Mouse (Mus musculus): ENCODE measurements around the gene Muc20. TPM values are rescaled to one million over a fixed set of nuclear protein-coding genes. Genes with fewer than 3 reads are reported as not detected.

The Muc20 gene
- polyA plus RNA-seq, 1 experiment from 2014 or later, result not detected

GRCm38 (mm10) chr16:32814539-32814938 lies 17.3 kb upstream of the Muc20 start:
- H3K4me1 ChIP-seq (replicated peaks), result peaks cover 9% of the 10 kb centered on the region
- ATAC-seq, result 0 out of 2 replicates have a peak, but pooled peaks have one; percentile 4
- peak overlapping the region; percentile 51 for H3K4me2 ChIP-seq (replicated peaks)
- peak overlapping the region; percentile 25 for H3K4me3 ChIP-seq (replicated peaks)
- H3K27ac ChIP-seq, result no peak overlapping the region
- 29% methylated on average over 14 of the region's 14 CpGs for WGBS
- no peaks in the 10 kb centered on the region for H3K9me3 ChIP-seq
- no peak overlapping the region for H3K9ac ChIP-seq (replicated peaks)
- H3K36me3 ChIP-seq, result no peaks in the 10 kb centered on the region
- 0 out of 2 replicates have a peak, but pooled peaks cover 3% of the 10 kb centered on the region for H3K27me3 ChIP-seq

- ATAC-seq, result no peak
- no peak overlapping the region for H3K4me3 ChIP-seq (replicated peaks)
- 0 out of 2 replicates have a peak, but pooled peaks cover 3% of the 10 kb centered on the region for H3K27me3 ChIP-seq
- H3K27ac ChIP-seq, result no peak overlapping the region
- no peaks in the 10 kb centered on the region for H3K9me3 ChIP-seq
- H3K36me3 ChIP-seq, result no peaks in the 10 kb centered on the region
- H3K4me2 ChIP-seq (replicated peaks), result no peak overlapping the region
- WGBS, result 73% methylated on average over 3 of the region's 3 CpGs
- no peak overlapping the region for H3K9ac ChIP-seq (replicated peaks)
- H3K4me1 ChIP-seq (replicated peaks), result peaks cover 9% of the 10 kb centered on the region
Measured at GRCm38 (mm10) chr16:32813771-32814170, 16.5 kb upstream of the Muc20 start.

DNA sequence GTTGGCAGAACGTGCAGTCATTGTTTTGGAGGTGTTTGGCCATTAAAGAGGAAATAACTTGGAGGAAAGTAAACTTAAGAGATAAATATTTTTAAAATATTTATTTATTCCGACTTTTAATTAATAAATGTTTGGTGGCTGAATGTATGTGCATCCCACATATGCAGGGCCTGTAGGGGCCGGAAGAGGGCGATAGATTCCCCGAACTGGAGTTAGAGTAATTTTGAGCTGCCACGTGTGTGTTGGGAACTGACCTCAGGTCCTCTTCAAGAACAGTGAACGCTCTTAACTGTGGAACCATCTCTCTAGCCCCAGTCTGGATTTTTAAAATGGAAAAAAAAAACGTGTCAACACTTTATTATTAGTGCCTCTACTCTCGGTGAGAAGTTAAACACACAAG lies 16.1 kb upstream of the Muc20 start:
- H3K9me3 ChIP-seq, result no peaks in the 10 kb centered on the region
- 57% methylated on average over 9 of the region's 9 CpGs for WGBS
- no peaks in the 10 kb centered on the region for H3K36me3 ChIP-seq
- H3K4me3 ChIP-seq (replicated peaks), result no peak overlapping the region
- peaks cover 9% of the 10 kb centered on the region for H3K4me1 ChIP-seq (replicated peaks)
- 0 out of 2 replicates have a peak, but pooled peaks cover 3% of the 10 kb centered on the region for H3K27me3 ChIP-seq
- ATAC-seq, result no peak
- no peak overlapping the region for H3K4me2 ChIP-seq (replicated peaks)
- no peak overlapping the region for H3K9ac ChIP-seq (replicated peaks)
- H3K27ac ChIP-seq, result no peak overlapping the region

DNA sequence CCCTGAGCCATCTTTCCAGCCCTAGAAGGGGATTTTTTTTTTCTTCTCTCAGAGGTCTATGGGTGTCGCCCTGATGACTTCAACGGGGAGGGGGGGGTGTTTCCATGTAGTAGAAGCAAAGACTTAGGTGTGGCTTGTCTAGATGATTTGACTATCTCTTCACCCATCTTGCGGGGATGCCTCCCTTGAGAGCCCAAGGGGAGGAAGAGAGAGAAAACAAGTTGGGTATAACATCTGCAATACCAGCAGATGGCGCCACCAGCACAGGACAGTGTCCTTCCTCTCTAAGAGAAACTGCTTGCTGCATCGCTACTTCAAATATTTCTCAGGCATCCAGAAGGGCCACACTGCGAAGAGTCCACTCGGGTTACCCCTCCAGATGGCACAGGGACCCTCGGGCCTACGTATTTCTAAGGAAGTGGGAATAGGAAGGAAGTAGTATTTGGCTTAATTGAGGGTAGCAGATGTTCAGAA lies 15.7 kb upstream of the Muc20 start:
- H3K4me2 ChIP-seq (replicated peaks), result no peak overlapping the region
- 0 out of 2 replicates have a peak, but pooled peaks cover 3% of the 10 kb centered on the region for H3K27me3 ChIP-seq
- peaks cover 9% of the 10 kb centered on the region for H3K4me1 ChIP-seq (replicated peaks)
- WGBS, result 2% methylated on average over 9 of the region's 9 CpGs
- peak; percentile 58; the same call in 1 of the 2 replicates for ATAC-seq
- H3K4me3 ChIP-seq (replicated peaks), result no peak overlapping the region
- no peaks in the 10 kb centered on the region for H3K36me3 ChIP-seq
- no peak overlapping the region for H3K9ac ChIP-seq (replicated peaks)
- H3K27ac ChIP-seq, result no peak overlapping the region
- no peaks in the 10 kb centered on the region for H3K9me3 ChIP-seq

DNA sequence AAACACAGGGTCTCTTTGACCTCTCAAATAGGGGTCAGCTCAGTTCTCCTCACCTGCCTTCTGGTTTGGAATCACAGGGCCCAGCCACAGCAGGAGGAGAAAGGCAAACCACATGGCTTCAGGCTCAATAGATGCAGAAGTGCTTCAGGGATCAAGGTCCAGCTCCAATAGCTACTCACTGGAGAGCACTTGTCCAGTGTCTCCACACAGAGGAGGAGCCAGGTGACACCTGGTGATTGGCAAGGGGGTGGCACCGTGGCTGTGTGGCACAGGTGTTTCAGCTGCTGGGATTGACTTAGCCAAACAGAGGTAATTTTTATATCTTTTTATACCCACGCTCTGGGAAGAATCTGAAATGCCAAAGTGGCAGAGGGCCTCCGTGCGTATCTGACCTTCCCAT lies 13.1 kb upstream of the Muc20 start, which contains the start of gene Smbd1:
Gene Smbd1, minus strand, starts transcription at position 157 of the 400 bp plus-strand sequence.
- H3K9ac ChIP-seq (replicated peaks), result no peak within 1 kb of the TSS
- H3K4me1 ChIP-seq (replicated peaks), result peaks cover 16% of the 10 kb centered on the region
- H3K4me3 ChIP-seq (replicated peaks), result no peak within 1 kb of the TSS
- H3K36me3 ChIP-seq, result no peaks in the 10 kb centered on the region
- ATAC-seq, result no peak
- H3K4me2 ChIP-seq (replicated peaks), result no peak within 1 kb of the TSS
- no peak within 1 kb of the TSS for H3K27ac ChIP-seq
- H3K27me3 ChIP-seq, result 0 out of 2 replicates have a peak, but pooled peaks cover 3% of the 10 kb centered on the region
- no peaks in the 10 kb centered on the region for H3K9me3 ChIP-seq
- WGBS, result 89% methylated on average over 4 of the region's 4 CpGs

- Histone ChIP-seq H3K9ac (replicated peaks) (no peak overlapping the region), H3K36me3 (no peaks in the 10 kb centered on the region), H3K4me3 (replicated peaks) (no peak overlapping the region), H3K27me3 (no peaks in the 10 kb centered on the region), H3K27ac (no peak overlapping the region), H3K4me2 (replicated peaks) (no peak overlapping the region), H3K4me1 (replicated peaks) (peaks cover 11% of the 10 kb centered on the region), H3K9me3 (no peaks in the 10 kb centered on the region)
- no peak for ATAC-seq
- 55% methylated on average over 8 of the region's 8 CpGs for WGBS
Measured at GRCm38 (mm10) chr16:32807408-32808185, 10.4 kb upstream of the Muc20 start.

DNA sequence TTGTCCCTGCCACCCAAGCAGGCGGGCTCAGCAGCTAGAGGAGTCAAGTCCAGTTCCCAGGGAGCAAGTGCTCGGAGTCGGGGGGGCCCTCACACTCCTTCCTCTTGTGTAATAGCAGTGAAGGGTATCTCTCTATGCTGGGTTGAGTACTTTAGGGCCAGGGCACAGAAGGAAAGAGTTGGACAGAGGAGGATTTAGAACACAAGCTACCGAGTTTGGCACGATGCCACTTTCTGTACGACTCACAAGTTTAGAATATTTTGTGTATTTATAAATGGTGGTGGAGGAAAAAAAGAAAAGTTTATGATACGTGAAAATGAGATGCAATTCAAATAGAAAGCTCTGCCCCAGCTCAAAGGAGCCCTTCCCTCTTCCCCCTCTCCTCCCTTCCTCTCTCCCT lies 7.9 kb upstream of the Muc20 start:
- 86% methylated on average over 7 of the region's 7 CpGs for WGBS
- ATAC-seq, result no peak

DNA sequence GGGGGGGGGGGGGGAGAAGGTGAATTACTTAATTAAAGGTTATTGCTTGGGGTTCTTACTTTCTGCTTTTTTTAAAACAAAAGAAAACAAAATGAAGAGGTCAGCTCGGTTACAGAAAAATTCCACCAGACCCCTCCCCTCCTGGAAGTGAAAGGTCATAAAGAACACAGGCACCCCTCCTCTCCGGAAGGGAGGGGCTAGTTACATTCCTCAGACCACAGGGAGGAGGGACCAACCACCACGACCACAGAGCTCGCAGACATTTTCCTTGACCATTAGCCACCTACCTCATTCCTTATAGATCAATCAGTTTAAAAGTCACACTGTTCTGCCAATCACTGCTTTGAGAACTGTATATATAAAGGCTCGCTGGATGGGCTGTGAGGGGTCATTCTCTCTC lies 6.7 kb upstream of the Muc20 start:
- Histone ChIP-seq H3K9me3 (no peaks in the 10 kb centered on the region), H3K27ac (no peak overlapping the region), H3K4me2 (replicated peaks) (no peak overlapping the region), H3K36me3 (no peaks in the 10 kb centered on the region), H3K9ac (replicated peaks) (no peak overlapping the region), H3K27me3 (no peaks in the 10 kb centered on the region), H3K4me3 (replicated peaks) (no peak overlapping the region), H3K4me1 (replicated peaks) (peaks cover 11% of the 10 kb centered on the region)
- 65% methylated on average over 5 of the region's 5 CpGs for WGBS
- no peak for ATAC-seq

More for the DNA sequence above, 7.9 kb upstream of the Muc20 start:
- Histone ChIP-seq H3K4me3 (replicated peaks) (no peak overlapping the region), H3K36me3 (no peaks in the 10 kb centered on the region), H3K9ac (replicated peaks) (no peak overlapping the region), H3K27me3 (no peaks in the 10 kb centered on the region), H3K4me2 (replicated peaks) (no peak overlapping the region), H3K9me3 (no peaks in the 10 kb centered on the region), H3K27ac (no peak overlapping the region), H3K4me1 (replicated peaks) (peaks cover 11% of the 10 kb centered on the region)

GRCm38 (mm10) chr16:32803252-32803853 lies 6.1 kb upstream of the Muc20 start:
- Histone ChIP-seq H3K36me3 (no peaks in the 10 kb centered on the region), H3K9ac (replicated peaks) (no peak overlapping the region), H3K4me3 (replicated peaks) (no peak overlapping the region), H3K4me1 (replicated peaks) (peaks cover 11% of the 10 kb centered on the region), H3K27ac (0 out of 2 replicates have a peak overlapping the region, but pooled peaks have one; percentile 14), H3K4me2 (replicated peaks) (no peak overlapping the region), H3K27me3 (no peaks in the 10 kb centered on the region), H3K9me3 (no peaks in the 10 kb centered on the region)
- peak; percentile 91 for ATAC-seq
- 48% methylated on average over 6 of the region's 6 CpGs for WGBS

DNA sequence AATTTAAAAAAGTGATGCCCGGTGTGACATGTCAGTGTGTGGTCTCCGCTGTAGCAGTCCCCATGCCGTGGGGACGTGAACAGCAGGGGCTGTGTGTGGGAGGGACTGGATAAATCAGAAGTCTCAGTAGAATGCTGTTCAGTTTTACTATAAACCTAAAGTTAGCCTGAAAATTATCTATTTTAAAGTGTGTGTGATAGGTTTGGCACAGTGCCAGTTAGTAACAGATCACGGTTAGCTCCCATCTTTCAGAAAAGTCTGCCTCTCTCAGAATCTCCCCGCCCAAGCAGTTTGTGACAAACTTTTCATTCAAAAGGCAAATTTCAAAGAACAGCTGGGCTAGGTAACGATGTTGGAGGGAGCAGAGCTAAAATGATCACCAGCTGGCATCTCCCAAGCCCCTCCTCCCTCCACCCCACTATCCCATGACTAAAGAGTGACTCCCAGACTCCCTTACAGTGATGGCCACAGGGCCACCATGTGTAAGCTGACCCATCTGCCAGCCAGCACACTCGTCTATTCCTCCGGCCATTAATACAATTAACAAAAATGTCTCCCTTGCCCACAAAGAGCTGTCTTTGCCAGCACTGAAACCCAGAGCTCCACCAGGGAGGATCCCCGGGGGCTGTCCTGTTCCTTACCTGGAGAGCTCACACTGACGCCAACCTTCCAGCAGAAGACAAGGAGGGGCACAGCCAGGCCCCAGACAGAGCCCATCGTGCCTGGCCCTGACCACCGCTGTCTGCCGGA lies 384 bp downstream of the Muc20 start:
- WGBS, result 80% methylated on average over 14 of the region's 14 CpGs
- ATAC-seq, result no peak

GRCm38 (mm10) chr16:32795177-32795576 lies 2.1 kb downstream of the Muc20 start:
- no peak overlapping the region for H3K9ac ChIP-seq (replicated peaks)
- H3K4me1 ChIP-seq (replicated peaks), result no peaks in the 10 kb centered on the region
- no peaks in the 10 kb centered on the region for H3K36me3 ChIP-seq
- H3K9me3 ChIP-seq, result no peaks in the 10 kb centered on the region
- H3K4me3 ChIP-seq (replicated peaks), result no peak overlapping the region
- no peak overlapping the region for H3K4me2 ChIP-seq (replicated peaks)
- 96% methylated on average over 1 of the region's 1 CpGs for WGBS
- no peak overlapping the region for H3K27ac ChIP-seq
- H3K27me3 ChIP-seq, result no peaks in the 10 kb centered on the region
- ATAC-seq, result no peak

More for the DNA sequence above, 384 bp downstream of the Muc20 start:
- Histone ChIP-seq H3K4me1 (replicated peaks) (no peaks in the 10 kb centered on the region), H3K9me3 (no peaks in the 10 kb centered on the region), H3K27me3 (no peaks in the 10 kb centered on the region), H3K4me3 (replicated peaks) (no peak overlapping the region), H3K4me2 (replicated peaks) (no peak overlapping the region), H3K9ac (replicated peaks) (no peak overlapping the region), H3K36me3 (no peaks in the 10 kb centered on the region), H3K27ac (no peak overlapping the region)

- Histone ChIP-seq H3K9me3 (no peaks in the 10 kb centered on the region), H3K4me1 (replicated peaks) (no peaks in the 10 kb centered on the region), H3K36me3 (no peaks in the 10 kb centered on the region), H3K9ac (replicated peaks) (no peak overlapping the region), H3K27ac (no peak overlapping the region), H3K27me3 (no peaks in the 10 kb centered on the region), H3K4me3 (replicated peaks) (no peak overlapping the region), H3K4me2 (replicated peaks) (no peak overlapping the region)
- WGBS, result 91% methylated on average over 5 of the region's 5 CpGs
- no peak for ATAC-seq
Measured at GRCm38 (mm10) chr16:32790056-32790455, 7.2 kb downstream of the Muc20 start.

Data from midbrain, embryonic 13.5 days (tissue).